Mouse (Mus musculus) R1 (cell line): ENCODE measurements around the gene Lca5l.

Experiments used
- DNase-seq: peaks from one replicate; pipeline ENCODE4 v3.0.0-alpha.2; 2018; ENCODE audit warnings: low read depth, low spot score

Gene Lca5l

DNA sequence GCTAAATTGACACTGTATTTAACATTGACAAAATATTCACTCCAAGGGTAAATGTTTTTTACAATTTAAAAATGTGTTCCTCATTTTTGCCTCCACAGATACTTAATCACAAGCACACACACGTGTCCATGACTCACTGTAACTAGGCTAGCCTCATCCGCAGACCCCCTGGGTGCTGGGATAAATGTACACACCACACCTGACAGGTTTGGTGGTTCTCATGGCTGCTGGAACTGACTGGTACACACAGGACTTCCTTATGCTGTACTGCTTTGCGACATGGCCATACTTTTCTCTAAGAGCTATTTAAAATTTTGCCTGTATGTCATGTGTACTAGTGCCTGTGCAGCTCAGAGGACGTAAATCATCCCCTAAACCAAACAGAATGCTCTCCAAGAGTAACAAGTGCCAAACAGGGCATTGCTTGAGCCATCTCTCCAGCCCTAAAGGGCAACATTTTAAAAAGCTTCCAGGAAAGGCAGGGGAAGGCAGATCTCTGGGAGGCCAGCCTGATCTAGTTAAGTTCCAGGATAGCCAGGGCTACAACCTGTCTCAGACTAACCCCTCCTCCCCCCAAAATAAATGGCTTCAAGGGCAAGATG, 71.9 kb downstream of the Lca5l start:
- no peak for DNase-seq

DNA sequence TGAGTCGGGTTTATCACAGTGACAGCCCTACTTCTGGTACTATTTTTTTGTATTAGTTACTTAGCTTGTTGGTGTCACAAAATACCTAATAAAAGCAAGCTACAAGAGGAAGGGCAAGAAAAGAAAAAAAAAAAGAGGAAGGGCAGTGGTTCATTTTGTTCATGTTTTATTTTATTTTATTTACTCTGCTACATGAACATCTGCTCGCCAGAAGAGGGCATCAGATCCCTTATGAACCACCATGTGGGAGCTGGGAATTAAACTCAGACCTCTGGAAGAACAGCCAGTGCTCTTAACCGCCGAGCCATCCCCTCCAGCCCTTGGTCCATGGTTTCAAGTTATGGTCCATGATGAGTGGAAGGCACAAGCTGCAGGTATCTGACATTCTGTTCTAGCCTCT, 77.3 kb downstream of the Lca5l start:
- DNase-seq, result peak; percentile 74

DNA sequence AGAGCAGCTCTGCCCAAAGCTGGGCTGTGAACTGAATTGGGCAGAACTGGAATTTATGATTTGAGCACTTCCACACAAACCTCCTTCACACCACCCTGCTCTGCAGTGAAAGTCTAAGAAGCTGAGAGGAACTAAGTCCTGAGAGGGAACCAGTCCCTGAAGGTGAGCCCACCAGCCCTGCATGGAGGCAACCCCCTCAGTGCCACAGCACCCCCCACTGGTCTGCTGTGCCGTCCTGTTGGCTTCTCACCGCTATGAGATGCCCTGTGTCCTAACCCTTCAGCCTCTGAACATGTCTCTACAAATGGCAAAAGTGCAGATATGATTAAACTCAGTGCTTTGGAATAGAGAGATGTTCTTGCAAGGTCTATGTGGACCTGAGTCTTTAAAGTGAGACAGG, 79.3 kb downstream of the Lca5l start:
- DNase-seq, result no peak

DNA sequence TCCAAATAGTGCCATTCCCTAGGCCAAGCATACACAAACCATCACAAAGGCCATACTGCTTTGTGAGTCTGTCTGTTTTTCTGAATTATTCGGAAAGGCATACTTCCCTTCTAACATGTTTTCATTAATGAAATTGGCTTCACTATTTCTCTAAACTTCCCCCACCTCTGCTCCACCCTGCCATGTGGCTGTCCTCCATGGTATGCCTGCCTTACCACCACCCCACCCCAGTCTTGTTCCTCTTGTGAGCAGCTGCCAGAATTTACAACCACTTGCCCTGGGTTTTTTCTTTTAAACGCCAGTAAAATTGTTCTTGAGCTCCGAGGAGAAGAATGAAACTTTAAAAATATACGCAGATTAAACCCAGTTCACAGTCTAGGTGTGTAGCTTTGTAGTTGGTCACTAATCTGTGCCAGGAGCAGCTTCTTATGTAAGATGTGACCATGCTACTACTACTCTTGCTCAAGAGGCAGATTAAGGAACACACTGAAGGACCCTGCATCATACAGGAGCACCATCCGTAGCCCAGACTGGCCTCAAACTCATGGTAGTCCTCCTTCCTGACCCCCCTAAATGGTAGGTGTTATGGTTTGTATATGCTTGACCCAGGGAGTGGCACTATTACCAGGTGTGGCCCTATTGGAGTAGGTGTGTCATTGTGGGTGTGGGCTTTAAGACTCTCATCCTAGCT, 81.3 kb downstream of the Lca5l start:
- DNase-seq, result no peak

DNA sequence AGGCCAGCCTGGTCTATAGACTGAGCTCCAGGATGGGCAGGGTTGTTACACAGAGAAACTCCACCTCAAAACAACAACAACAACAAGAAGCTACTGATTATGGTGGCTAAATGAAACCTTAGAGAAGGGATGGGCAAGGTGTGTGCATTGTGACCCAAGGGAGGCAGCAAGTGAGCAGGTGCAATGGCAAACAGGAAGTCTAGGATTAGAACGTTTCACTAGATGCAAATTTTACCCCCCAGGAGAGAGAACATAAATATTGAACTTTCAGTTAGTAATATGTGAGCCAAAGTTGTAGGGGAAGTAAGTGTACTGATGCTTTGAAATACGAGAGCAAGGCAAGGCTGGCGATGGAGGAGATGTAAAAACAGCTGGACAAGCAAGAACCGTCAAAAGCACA, 82.4 kb downstream of the Lca5l start:
- no peak for DNase-seq
